Mouse (Mus musculus): ENCODE data around the gene Cnbd2.

- TF ChIP-seq CTCF (conservative IDR thresholded peaks at IDR 0.05; ENCODE audit: low read length) = no peak
- no peak for TF ChIP-seq POU5F1 (IDR thresholded peaks at IDR 0.05; ENCODE audit: borderline replicate concordance, low read length)
- no peak for TF ChIP-seq NANOG (IDR thresholded peaks at IDR 0.05; ENCODE audit: borderline replicate concordance, low read length)
Measured at GRCm38 (mm10) chr2:156312297-156312897, at the start of gene Cnbd2, which contains the start of gene Scand1.
